ENCODE assay signal across 23 mouse cellular contexts in the genomic region with DNA sequence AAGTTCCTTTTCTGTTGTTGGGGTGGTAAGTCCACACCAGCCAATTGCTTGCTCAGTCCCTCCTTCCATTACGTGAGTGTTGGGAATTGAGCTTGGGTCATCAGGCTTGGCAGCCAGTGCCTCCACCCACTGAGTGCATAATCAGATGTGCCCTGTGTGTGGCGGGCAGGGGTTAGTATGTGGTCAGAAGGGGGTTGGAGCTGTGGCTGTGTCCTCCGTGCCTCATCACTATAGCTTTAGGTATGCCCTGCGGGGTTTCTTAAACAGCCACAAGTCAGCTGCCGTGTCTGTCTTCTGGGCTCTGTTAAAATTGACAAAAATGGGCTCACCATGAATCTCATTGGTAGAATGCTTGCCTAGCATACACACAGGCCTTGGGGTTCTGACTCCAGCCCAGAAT. TPM values are rescaled to one million over a fixed set of nuclear protein-coding genes. Genes with fewer than 3 reads are reported as not detected.
DNase-seq lines count a peak whose midpoint lies in the region; ATAC-seq lines count a peak whose summit lies in the region.
"Had no signal": no experiment of that assay in that cellular context is flagged by ENCODE, and none has a peak within 500 bp of the region (broad histone marks: within the 10 kb centered on the region; RNA-seq: fewer than 3 reads in every experiment).

No protein-coding gene starts in this region.

- peak; percentile 23 for DNase-seq in lung, postnatal 10 days
- DNase-seq in lung, postnatal 36 days, result no peak
- DNase-seq in cerebellum, adult 11 months, result no peak
- no peak for DNase-seq in kidney, adult 9 months
- no peak for DNase-seq in frontal cortex, adult 2 months (ENCODE audit: extremely low spot score in 1 of 2, low spot score in 1 of 2)
- DNase-seq: adrenal gland, adult 8-10 months; cerebellum, adult 18-20 months; cerebellum, adult 8-10 months; cerebellum, adult 9-11 months; cerebellum, postnatal 14 days; cerebellum, postnatal 36 days; embryo, embryonic 11 days had no signal

- ATAC-seq in granulocyte monocyte progenitor cell, adult 5-6 weeks (replicated peaks; ENCODE audit: poor library complexity, severe bottlenecking), result 0 out of 2 replicates have a peak, but pooled peaks have one; percentile 7
- ATAC-seq in megakaryocyte-erythroid progenitor cell, adult 5-6 weeks (replicated peaks; ENCODE audit: low FRiP score, low TSS enrichment, poor library complexity, severe bottlenecking), result 0 out of 2 replicates have a peak, but pooled peaks have one; percentile 55
- ATAC-seq: activated CD4-positive, CD25-positive, alpha-beta regulatory T cell, adult 4 months; CD4-positive, CD25-positive, alpha-beta regulatory T cell, adult 4 months; forebrain, embryonic 14.5 days; forebrain, embryonic 16.5 days; Patski had no signal

RNA-seq across cellular contexts. Expression of gene Rassf10, which starts 46.9 kb away (rescaled TPM):
- total RNA-seq in granulocyte monocyte progenitor cell, adult 5-6 weeks (2014; fragmentation: Nextera tagmentation), result not detected in 2 replicates
- 0.43 TPM in 1 of 2 replicates, not detected in the other for total RNA-seq in granulocyte monocyte progenitor cell, adult 5-6 weeks (2017)
- not detected in 2 replicates for total RNA-seq in megakaryocyte-erythroid progenitor cell, adult 5-6 weeks (2014; fragmentation: Nextera tagmentation)
- not detected in 2 replicates for total RNA-seq in megakaryocyte-erythroid progenitor cell, adult 5-6 weeks (2017)
- polyA plus RNA-seq in frontal cortex, adult 2 months (2012; rRNA removed), result 1.5 and 1.7 TPM in 2 replicates
- total RNA-seq: CH12.LX; common myeloid progenitor, adult 5-6 weeks; G1E had no signal
- polyA plus RNA-seq: activated CD4-positive, CD25-positive, alpha-beta regulatory T cell, adult 4 months; CD4-positive, CD25-positive, alpha-beta regulatory T cell, adult 4 months; erythroblast, embryonic 14.5 days; G1E; Patski had no signal
